Mouse (Mus musculus) gastrocnemius, adult 18-20 months (tissue): ENCODE measurements around the gene Hpcal4. TPM values are rescaled to one million over a fixed set of nuclear protein-coding genes. Genes with fewer than 3 reads are reported as not detected.
A peak's percentile ranks its signal among the peaks of the same experiment; 100 is the strongest.

Experiments
- DNase-seq: peaks from one replicate; pipeline ENCODE4 v3.0.0; 2021; ENCODE audit warnings: low spot score
- total RNA-seq, 2 experiments: library from RNA; stranded (reverse); gene quantifications; 2 replicates each; pipeline ENCODE4 v1.2.3; 2021

The Hpcal4 gene
- total RNA-seq, 2 experiments from 2014 or later: not detected

DNA sequence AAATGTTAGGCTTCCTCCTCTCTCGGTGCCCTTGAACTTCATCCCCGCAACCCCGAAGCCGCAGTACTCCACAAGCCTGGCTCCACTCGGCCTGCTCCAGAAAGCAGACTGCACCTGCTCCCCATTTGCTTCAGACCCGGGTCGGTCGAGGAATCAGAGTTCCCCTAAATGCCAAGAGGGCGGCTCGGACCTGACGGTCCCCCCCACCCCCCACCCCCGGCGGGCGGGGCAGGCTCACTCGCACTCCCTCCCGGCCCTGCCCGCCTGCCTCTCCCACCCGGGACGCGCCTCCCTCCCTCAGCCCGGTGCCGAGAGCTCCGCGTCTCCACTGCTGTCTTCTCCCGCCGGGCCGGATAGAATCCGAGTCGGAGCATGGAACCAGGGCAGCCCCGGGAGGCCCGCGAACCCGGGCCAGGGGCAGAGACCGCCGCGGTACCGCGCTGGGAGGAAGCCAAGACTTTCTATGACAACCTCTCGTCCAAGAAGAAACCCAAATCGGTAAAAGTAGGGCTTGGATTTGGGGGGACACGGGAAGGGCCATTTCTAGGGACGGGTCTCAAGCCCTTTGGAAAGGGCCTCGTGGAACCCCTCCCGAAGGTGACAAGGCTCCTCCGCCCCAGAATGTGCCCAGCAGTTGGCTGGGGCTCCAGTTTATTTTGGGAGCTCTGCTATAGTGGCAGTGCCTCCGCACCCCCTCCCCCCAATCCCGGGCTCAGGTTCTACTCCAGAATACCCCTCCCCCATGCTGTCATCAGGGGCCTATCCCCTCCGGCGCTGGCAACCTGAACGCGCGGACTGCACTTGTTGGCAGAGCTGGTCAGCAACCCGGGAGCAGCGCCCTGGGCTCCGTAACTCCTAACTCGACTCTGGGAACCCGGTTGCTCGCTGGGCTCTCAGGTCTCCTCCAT, 18.4 kb downstream of the Hpcal4 start, which contains the start of gene Nt5c1a:
TSS of gene Nt5c1a (plus strand) at position 319 of the 908 bp plus-strand sequence.
- peak; percentile 84 for DNase-seq

DNA sequence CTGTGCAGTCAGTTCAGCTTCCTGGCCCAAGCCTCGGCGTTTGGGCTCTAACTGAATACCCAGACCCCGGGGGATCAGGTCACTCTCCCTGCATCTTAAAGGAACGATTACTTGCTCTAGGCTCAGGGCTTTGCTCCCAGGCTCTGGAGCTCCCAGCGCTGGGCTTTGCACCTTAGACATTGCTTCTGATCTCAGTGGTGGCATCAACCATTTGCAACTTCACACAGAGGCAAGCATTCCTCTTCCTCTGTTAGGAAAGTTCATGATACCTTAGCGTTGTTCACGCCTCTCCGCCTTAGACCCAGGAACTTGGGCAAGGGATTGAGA, 19.0 kb downstream of the Hpcal4 start:
- DNase-seq: no peak

DNA sequence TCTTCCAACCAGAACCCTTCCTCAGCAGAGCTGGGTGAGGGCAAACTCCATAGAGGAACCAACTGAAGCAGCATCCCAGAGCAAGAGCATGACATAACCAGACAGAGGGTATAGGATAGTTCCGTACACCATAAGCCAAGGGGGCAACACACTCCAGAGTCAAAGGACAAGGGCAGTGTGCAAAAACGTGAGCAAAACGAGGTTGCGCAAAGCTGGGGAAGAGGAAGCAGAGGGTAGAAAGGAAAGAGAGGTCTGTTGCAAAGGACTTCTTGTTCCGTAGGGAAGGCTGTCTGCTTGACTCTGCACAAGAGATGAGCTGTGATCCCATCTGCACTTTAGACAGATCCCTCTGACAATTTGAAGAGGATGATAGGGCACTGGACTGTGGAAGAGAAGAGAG, 24.3 kb downstream of the Hpcal4 start:
- DNase-seq: no peak

- no peak for DNase-seq
Observed at GRCm38 (mm10) chr4:123210996-123211395, 28.0 kb downstream of the Hpcal4 start.

DNA sequence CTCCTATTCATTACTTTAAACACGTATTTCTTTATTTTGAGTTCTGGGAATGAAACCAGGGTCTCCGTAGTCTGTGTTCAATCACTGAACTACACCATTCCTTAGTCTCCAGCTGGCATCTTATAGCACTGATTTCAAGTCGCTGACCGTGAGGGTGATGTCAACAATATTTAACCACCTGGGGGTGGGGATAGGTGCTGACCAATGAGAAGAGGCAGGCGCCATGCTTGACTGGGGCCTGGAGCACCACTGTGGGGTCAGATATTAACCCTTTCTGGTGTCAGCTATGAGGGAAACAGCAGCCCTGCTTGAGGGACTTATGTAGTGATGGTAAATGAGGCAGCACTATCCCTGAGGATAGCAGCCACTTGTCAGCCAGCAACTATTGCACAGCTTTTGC, 28.4 kb downstream of the Hpcal4 start:
- DNase-seq: no peak

GRCm38 (mm10) chr4:123212330-123212729, 29.3 kb downstream of the Hpcal4 start:
- DNase-seq: no peak

- DNase-seq: no peak
Observed at GRCm38 (mm10) chr4:123213975-123214374, 30.9 kb downstream of the Hpcal4 start.

DNA sequence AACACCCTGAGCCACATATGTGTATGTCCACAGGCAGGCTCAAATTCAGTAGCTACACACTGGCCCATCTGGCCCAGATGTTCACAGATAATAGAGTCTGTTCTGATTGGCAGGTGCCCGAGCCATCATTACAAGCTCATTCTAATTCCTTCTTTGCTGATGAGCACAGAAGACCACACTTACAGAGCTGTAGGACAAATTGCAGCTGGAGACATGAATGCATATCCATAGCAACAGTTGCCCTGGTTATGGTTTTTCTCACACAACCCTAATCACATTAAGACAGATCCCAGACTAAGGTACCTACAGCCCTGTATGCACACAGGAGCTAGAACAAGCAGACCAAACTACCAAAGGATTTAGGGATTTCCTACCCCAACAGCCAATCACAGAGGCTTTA, 32.3 kb downstream of the Hpcal4 start:
- DNase-seq: no peak

- DNase-seq: peak; percentile 41
Observed at GRCm38 (mm10) chr4:123216782-123217181, 33.8 kb downstream of the Hpcal4 start.

- peak; percentile 69 for DNase-seq
Observed at GRCm38 (mm10) chr4:123219720-123220357, 36.8 kb downstream of the Hpcal4 start.

DNA sequence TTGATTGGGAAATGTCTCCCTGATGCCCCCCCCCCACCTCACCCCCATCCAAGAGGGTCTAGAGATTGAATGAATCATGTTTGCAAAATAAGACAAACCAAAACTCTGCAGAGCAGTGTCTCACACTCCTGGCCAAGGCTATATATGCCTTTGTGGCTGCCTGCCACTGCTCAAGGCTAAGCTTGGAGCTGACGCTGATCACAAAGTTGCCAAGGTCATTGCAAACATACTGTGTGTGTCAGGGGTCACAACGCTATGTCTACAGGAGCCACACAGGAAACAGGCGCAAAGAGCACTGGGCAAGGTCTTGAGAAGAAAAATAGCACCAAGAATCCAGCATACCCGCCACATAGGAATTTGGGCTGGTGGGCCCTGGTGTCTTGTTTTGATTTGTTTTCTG, 37.6 kb downstream of the Hpcal4 start:
- DNase-seq: no peak

GRCm38 (mm10) chr4:123223309-123223708, 40.3 kb downstream of the Hpcal4 start:
- DNase-seq: no peak

DNA sequence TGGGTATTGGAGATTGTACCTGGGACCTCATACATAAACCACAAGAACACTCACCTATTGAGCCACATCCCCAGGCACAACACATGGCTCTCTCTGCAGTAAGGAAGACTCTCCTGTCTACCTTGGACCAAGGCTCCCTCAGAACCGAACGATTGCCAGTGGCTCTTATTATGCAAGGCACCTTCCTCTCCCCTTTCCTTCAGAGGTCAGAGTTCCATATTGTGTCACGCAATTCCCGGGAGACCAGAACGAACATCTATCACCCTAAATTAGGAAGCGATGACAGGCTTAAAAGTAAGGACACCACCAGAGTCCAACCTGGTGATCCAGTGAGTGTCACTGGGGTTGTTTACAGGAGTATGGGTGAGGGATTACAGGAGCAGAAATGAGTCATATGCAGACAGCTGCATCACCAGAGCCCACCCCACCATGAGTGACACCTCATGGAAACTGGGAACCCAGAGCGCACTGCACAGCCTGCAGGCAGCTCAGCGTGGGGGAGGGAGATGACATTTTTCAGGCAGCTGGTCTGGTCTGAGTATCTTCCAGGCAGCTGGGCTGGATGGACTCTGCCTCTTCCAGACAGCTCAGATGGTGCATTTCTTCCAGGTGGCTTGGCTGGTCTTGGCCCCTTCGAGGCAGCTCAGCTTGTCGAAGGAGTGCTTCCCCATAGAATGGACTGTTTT, 42.8 kb downstream of the Hpcal4 start:
- DNase-seq: peak; percentile 70

DNA sequence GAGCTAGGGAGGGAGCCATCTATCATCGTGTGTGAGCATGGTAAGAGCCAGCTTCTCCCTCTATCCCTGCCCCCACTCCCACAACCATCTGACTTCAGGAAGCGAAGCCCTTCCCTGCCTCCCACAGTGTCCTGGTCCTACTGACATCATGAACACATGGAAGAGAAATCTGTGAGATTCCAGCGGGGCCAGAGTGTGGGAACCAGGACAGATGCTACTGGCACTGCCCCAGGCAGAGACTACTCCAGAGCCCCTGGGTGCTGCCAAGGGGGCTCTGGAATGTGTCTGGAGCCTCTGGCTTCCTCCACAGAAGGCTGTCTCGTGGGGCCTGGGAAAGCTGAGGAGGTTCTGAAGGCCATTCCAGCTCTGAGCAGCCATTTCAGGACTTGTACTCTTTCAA, 44.7 kb downstream of the Hpcal4 start:
- peak; percentile 62 for DNase-seq

- peak; percentile 75 for DNase-seq
Observed at GRCm38 (mm10) chr4:123228270-123228669, 45.2 kb downstream of the Hpcal4 start.

DNA sequence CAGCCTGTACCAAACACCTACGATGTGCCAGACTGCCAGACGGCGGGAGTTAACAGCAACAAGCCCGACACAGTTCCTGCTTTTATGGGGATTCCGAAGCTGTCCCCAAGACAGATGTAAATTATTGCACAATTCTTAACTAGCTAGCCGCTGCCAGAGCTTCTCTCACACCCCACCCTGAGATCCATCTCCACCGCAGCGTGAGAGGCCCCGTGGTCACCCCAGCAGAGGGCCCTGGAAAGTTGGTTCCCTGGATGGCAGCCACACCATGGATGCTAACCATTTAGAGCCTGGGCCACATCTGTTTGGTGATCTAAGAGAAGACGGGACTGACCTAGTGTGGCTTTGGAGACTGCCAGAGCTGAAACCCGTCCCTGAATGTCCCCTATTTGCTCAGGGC, 46.1 kb downstream of the Hpcal4 start:
- DNase-seq: peak; percentile 33

GRCm38 (mm10) chr4:123232841-123233240, 49.8 kb downstream of the Hpcal4 start:
- DNase-seq: no peak

- DNase-seq: peak; percentile 53
Observed at GRCm38 (mm10) chr4:123233492-123234084, 50.6 kb downstream of the Hpcal4 start, which contains the start of gene Heyl. Gene Heyl, plus strand, starts transcription at chr4:123233556.

DNA sequence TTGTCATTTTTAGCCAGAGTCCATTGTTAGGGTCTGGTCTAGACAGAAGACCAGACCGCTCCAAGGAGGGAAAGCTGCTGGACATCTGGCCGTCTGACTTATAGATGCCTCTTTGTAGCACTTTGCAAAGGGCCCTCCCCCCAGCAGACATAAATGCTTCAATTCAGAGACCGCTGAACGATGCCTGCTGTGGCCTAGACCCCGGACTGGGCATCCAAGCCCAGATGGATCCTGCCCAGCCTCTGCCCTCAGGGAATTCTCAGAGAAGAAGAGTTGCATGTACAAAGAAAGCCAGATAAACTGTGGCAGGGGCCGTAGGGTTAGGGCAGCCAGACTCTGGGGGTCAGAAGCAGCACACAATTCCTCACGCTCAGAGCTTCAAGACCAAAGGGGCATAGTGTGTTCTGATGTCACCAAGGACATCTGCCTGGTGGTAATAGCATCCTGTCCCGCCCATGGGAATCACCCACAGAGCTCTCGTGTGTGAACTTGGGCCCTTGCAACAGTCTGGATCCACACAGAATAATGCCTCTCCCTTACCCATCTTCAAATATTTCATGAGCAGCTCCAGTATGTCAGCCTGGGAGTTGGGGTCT, 52.9 kb downstream of the Hpcal4 start:
- DNase-seq: no peak

- no peak for DNase-seq
Observed at GRCm38 (mm10) chr4:123236431-123237031, 53.5 kb downstream of the Hpcal4 start.
